Mouse (Mus musculus): ENCODE results near the gene Olfr1440. TPM values are rescaled to one million over a fixed set of nuclear protein-coding genes. Genes with fewer than 3 reads are reported as not detected.

Gene Olfr1440
- polyA plus RNA-seq, 1 experiment, result not detected

DNA sequence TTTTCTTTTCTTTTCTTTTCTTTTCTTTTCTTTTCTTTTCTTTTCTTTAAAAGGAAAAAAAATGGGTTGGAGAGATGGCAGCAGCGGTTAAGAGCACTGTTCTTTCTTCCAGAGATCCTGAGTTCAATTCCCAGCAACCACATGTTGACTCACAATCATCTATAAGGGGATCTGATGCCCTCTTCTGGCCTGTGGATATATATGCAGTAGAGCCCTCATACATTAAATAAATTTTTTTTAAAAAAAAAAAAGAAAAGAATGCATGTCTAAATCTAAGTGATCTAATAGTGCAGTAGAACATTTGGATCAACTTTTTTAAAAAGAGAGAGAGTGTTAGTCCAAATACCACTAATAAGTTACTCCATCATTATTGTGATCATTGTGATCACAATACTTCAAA lies 34.6 kb downstream of the Olfr1440 start:
- no peak for TF ChIP-seq POLR2A (IDR thresholded peaks at IDR 0.05; ENCODE audit: control insufficient read depth, extremely low read depth, insufficient read depth, low read length, poor library complexity)
- no peak for TF ChIP-seq CTCF (IDR thresholded peaks at IDR 0.05; ENCODE audit: borderline replicate concordance, control insufficient read depth, extremely low read depth, insufficient read depth, low read length, poor library complexity)
- H3K4me3 ChIP-seq (ENCODE audit: control insufficient read depth, insufficient read depth, low read length), result no peak overlapping the region
- no peaks in the 10 kb centered on the region for H3K27me3 ChIP-seq (ENCODE audit: control insufficient read depth, insufficient read depth, low read length)
- DNase-seq, result no peak
- no peaks in the 10 kb centered on the region for H3K4me1 ChIP-seq (replicated peaks; ENCODE audit: control insufficient read depth, insufficient read depth, low read length)
- H3K27ac ChIP-seq (ENCODE audit: control insufficient read depth, insufficient read depth, low read length), result no peak overlapping the region
- whole genome bisulfite sequencing, result 93% methylated on average over 1 of the region's 1 CpGs
- no peaks in the 10 kb centered on the region for H3K36me3 ChIP-seq (ENCODE audit: control insufficient read depth, insufficient read depth, low read length)

DNA sequence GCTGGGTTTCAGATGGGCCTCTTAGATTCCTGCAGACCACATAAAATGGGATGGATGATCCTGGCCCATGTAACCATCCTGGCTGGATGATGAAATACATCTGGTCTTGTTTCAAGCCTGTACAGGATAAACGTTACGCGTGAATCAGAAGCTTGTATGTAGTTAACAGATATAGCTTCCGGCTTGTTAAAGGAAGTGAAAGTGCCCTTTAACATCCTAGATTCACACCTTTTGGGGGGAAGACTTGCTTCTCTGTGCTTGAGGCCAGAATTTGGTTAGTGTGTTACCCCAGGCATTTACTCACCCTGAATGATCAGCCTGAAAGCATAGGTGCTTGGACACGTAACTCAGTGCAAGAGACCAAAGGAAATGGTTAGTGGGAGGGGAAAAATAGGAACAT lies 40.0 kb downstream of the Olfr1440 start:
- no peak for DNase-seq
- Histone ChIP-seq H3K4me3 (ENCODE audit: control insufficient read depth, insufficient read depth, low read length) (no peak overlapping the region), H3K36me3 (ENCODE audit: control insufficient read depth, insufficient read depth, low read length) (no peaks in the 10 kb centered on the region), H3K4me1 (replicated peaks; ENCODE audit: control insufficient read depth, insufficient read depth, low read length) (no peaks in the 10 kb centered on the region), H3K27ac (ENCODE audit: control insufficient read depth, insufficient read depth, low read length) (no peak overlapping the region), H3K27me3 (ENCODE audit: control insufficient read depth, insufficient read depth, low read length) (no peaks in the 10 kb centered on the region)
- WGBS, result 72% methylated on average over 5 of the region's 5 CpGs
- no peak for TF ChIP-seq CTCF (IDR thresholded peaks at IDR 0.05; ENCODE audit: borderline replicate concordance, control insufficient read depth, extremely low read depth, insufficient read depth, low read length, poor library complexity)
- TF ChIP-seq POLR2A (IDR thresholded peaks at IDR 0.05; ENCODE audit: control insufficient read depth, extremely low read depth, insufficient read depth, low read length, poor library complexity), result no peak

DNA sequence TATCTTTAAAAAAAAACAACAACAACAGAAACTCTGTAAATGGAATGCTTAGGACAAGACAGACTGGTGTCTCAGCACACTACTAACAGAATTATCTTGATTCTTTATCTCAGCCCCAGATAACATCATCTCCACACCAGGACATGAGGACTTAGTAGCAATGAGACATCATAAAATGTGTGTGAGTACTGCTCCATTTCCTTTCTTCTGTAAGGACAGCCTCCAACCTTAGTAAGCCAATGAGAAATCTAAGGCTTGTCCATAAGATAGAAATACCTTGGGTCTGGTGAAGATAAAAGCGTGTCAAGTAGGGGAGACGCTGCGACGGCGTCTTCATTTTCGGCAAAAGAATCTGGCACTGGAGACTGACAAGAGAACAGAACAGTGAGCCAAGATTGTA lies 40.5 kb downstream of the Olfr1440 start, which contains the start of gene Pfpl:
TSS of gene Pfpl (plus strand) at position 301 of the 400 bp plus-strand sequence.
- DNase-seq, result no peak
- H3K4me3 ChIP-seq (ENCODE audit: control insufficient read depth, insufficient read depth, low read length), result no peak within 1 kb of the TSS
- H3K4me1 ChIP-seq (replicated peaks; ENCODE audit: control insufficient read depth, insufficient read depth, low read length), result no peaks in the 10 kb centered on the region
- no peaks in the 10 kb centered on the region for H3K27me3 ChIP-seq (ENCODE audit: control insufficient read depth, insufficient read depth, low read length)
- no peaks in the 10 kb centered on the region for H3K36me3 ChIP-seq (ENCODE audit: control insufficient read depth, insufficient read depth, low read length)
- 98% methylated on average over 6 of the region's 6 CpGs for WGBS
- no peak for TF ChIP-seq CTCF (IDR thresholded peaks at IDR 0.05; ENCODE audit: borderline replicate concordance, control insufficient read depth, extremely low read depth, insufficient read depth, low read length, poor library complexity)
- TF ChIP-seq POLR2A (IDR thresholded peaks at IDR 0.05; ENCODE audit: control insufficient read depth, extremely low read depth, insufficient read depth, low read length, poor library complexity), result no peak
- no peak within 1 kb of the TSS for H3K27ac ChIP-seq (ENCODE audit: control insufficient read depth, insufficient read depth, low read length)

DNA sequence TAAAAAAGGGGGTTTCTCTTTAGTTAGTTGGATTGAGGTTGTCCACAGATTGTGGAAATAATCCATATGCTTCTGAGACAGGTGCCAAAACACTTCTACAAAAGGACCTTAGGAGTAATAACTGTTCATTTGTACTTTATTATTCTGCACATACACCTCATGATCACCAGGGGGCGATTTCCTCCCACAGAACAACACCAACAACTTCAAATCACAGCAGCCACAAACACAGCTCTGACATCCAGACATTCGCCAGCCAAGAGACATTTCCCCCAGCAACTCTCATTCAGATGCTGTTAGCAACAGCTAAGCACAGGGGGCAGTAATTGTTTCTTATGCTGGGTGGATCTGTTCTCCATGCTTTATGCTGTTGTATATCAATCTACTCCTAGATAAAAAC lies 46.0 kb downstream of the Olfr1440 start:
- WGBS, result 11% methylated on average over 2 of the region's 2 CpGs
- no peak overlapping the region for H3K4me3 ChIP-seq (ENCODE audit: control insufficient read depth, insufficient read depth, low read length)
- H3K27ac ChIP-seq (ENCODE audit: control insufficient read depth, insufficient read depth, low read length), result no peak overlapping the region
- H3K4me1 ChIP-seq (replicated peaks; ENCODE audit: control insufficient read depth, insufficient read depth, low read length), result no peaks in the 10 kb centered on the region
- no peaks in the 10 kb centered on the region for H3K36me3 ChIP-seq (ENCODE audit: control insufficient read depth, insufficient read depth, low read length)
- TF ChIP-seq CTCF (IDR thresholded peaks at IDR 0.05; ENCODE audit: borderline replicate concordance, control insufficient read depth, extremely low read depth, insufficient read depth, low read length, poor library complexity), result no peak
- TF ChIP-seq POLR2A (IDR thresholded peaks at IDR 0.05; ENCODE audit: control insufficient read depth, extremely low read depth, insufficient read depth, low read length, poor library complexity), result no peak
- H3K27me3 ChIP-seq (ENCODE audit: control insufficient read depth, insufficient read depth, low read length), result no peaks in the 10 kb centered on the region
- peak; percentile 2 for DNase-seq

DNA sequence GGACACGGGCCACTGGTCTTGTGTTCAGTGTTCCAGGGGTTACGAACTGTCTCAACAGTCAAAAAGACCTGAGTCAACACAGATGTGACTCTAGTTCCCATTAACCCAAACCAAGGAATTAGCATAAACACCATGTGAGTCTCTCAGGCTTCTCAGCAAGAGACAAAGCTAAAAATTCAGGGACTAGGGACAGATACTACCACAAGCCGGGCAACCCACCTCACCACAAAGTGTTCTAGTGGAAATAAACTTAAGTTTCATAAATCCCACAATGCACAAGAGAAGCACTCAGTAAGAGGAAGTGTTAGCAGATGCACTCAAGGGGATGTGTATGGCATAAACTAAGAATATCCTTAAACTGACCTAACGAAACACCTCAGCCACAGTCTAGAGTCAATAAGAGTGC lies 47.9 kb downstream of the Olfr1440 start:
- H3K4me1 ChIP-seq (replicated peaks; ENCODE audit: control insufficient read depth, insufficient read depth, low read length), result no peaks in the 10 kb centered on the region
- WGBS, result 31% methylated on average over 4 of the region's 4 CpGs
- no peak overlapping the region for H3K27ac ChIP-seq (ENCODE audit: control insufficient read depth, insufficient read depth, low read length)
- no peaks in the 10 kb centered on the region for H3K27me3 ChIP-seq (ENCODE audit: control insufficient read depth, insufficient read depth, low read length)
- H3K36me3 ChIP-seq (ENCODE audit: control insufficient read depth, insufficient read depth, low read length), result no peaks in the 10 kb centered on the region
- TF ChIP-seq POLR2A (IDR thresholded peaks at IDR 0.05; ENCODE audit: control insufficient read depth, extremely low read depth, insufficient read depth, low read length, poor library complexity) (no peak), CTCF (IDR thresholded peaks at IDR 0.05; ENCODE audit: borderline replicate concordance, control insufficient read depth, extremely low read depth, insufficient read depth, low read length, poor library complexity) (no peak)
- DNase-seq, result no peak
- H3K4me3 ChIP-seq (ENCODE audit: control insufficient read depth, insufficient read depth, low read length), result no peak overlapping the region

DNA sequence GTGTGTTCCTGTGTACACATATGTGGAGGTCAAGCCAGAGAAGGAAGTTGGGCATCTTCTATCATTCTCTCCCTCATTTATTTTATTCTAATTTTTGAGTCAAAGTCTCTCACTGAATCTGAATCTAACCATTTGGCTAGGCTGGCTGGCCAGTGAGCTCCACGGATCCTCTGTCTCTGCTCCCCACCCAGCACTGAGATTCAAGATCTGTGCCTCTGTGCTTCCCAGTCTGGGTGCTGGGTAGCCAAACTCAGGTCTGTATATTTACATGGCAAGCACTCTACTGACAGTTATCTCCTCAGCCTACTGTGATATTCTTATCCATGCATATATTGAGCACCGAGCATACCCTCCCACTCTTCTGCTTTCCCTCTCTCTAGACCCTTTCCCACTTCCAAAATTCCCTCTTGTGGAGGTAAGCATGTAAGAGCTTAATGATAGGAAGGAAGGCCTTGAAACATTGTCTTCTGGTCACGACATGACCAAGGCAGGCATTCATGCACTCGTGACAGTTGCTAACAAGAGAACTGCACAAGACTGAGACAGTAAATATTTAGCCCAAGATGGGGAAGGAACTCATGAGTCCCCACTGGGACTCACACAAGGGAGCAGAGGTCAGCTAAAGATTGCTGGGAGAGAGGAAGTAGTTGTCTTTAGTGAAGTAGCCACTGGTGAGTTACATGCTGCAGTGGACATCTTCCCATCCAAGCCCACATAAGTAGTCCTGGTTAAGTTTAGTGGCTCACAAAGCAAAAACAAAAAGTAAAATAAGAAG lies 48.9 kb downstream of the Olfr1440 start:
- no peak for TF ChIP-seq CTCF (IDR thresholded peaks at IDR 0.05; ENCODE audit: borderline replicate concordance, control insufficient read depth, extremely low read depth, insufficient read depth, low read length, poor library complexity)
- TF ChIP-seq POLR2A (IDR thresholded peaks at IDR 0.05; ENCODE audit: control insufficient read depth, extremely low read depth, insufficient read depth, low read length, poor library complexity), result no peak
- no peaks in the 10 kb centered on the region for H3K4me1 ChIP-seq (replicated peaks; ENCODE audit: control insufficient read depth, insufficient read depth, low read length)
- H3K27me3 ChIP-seq (ENCODE audit: control insufficient read depth, insufficient read depth, low read length), result no peaks in the 10 kb centered on the region
- H3K27ac ChIP-seq (ENCODE audit: control insufficient read depth, insufficient read depth, low read length), result no peak overlapping the region
- no peak for DNase-seq
- 78% methylated on average over 4 of the region's 4 CpGs for WGBS
- H3K4me3 ChIP-seq (ENCODE audit: control insufficient read depth, insufficient read depth, low read length), result no peak overlapping the region
- no peaks in the 10 kb centered on the region for H3K36me3 ChIP-seq (ENCODE audit: control insufficient read depth, insufficient read depth, low read length)

Data from thymus, adult 2 months (tissue).